Mouse (Mus musculus): ENCODE results near the gene Pdzd2. TPM values are rescaled to one million over a fixed set of nuclear protein-coding genes. Genes with fewer than 3 reads are reported as not detected.
A peak's percentile ranks its signal among the peaks of the same experiment; 100 is the strongest.

Pdzd2 gene
- polyA plus RNA-seq, 1 experiment, result 9.3 TPM

GRCm38 (mm10) chr15:12311465-12311864, 428.3 kb downstream of the Pdzd2 start:
- Histone ChIP-seq H3K4me3 (ENCODE audit: control insufficient read depth, low read depth, low read length) (peak overlapping the region; percentile 76), H3K36me3 (ENCODE audit: control insufficient read depth, insufficient read depth, low read length) (no peaks in the 10 kb centered on the region), H3K4me1 (ENCODE audit: control insufficient read depth, insufficient read depth, low read length) (peaks cover 2% of the 10 kb centered on the region; the same call in 1 of the 2 replicates), H3K27me3 (ENCODE audit: control insufficient read depth, insufficient read depth, low read length) (no peaks in the 10 kb centered on the region), H3K27ac (ENCODE audit: control insufficient read depth, insufficient read depth, low read depth, low read length) (no peak overlapping the region)
- TF ChIP-seq POLR2A (IDR thresholded peaks at IDR 0.05; ENCODE audit: control insufficient read depth, low read depth, low read length) (peak; percentile 27; the same call in 1 of the 2 replicates), CTCF (IDR thresholded peaks at IDR 0.05; ENCODE audit: control insufficient read depth, insufficient read depth, insufficient replicate concordance, low read depth, low read length) (no peak)

DNA sequence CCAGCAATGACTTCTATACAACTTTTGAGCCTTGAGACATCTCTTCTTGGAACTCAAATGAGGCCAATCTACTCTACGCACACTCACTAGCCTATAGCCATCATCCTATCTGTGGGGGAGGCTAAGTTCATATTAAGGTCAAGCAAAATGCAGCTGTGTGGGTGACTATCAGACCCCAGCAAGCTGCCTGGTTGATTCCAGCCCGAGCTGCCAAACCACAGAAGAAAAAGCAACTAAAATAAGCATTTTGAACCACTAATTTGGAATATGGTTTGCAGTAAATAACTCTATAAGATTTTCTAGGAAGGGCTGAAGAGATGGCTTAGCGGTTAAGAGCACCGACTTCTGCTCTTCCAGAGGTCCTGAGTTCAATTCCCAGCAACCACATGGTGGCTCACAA, 429.0 kb downstream of the Pdzd2 start:
- no peaks in the 10 kb centered on the region for H3K36me3 ChIP-seq (ENCODE audit: control insufficient read depth, insufficient read depth, low read length)
- peak overlapping the region; percentile 49 for H3K4me3 ChIP-seq (ENCODE audit: control insufficient read depth, low read depth, low read length)
- H3K4me1 ChIP-seq (ENCODE audit: control insufficient read depth, insufficient read depth, low read length), result peaks cover 2% of the 10 kb centered on the region; the same call in 1 of the 2 replicates
- H3K27ac ChIP-seq (ENCODE audit: control insufficient read depth, insufficient read depth, low read depth, low read length), result no peak overlapping the region
- TF ChIP-seq POLR2A (IDR thresholded peaks at IDR 0.05; ENCODE audit: control insufficient read depth, low read depth, low read length) (no peak), CTCF (IDR thresholded peaks at IDR 0.05; ENCODE audit: control insufficient read depth, insufficient read depth, insufficient replicate concordance, low read depth, low read length) (no peak)
- H3K27me3 ChIP-seq (ENCODE audit: control insufficient read depth, insufficient read depth, low read length), result no peaks in the 10 kb centered on the region

Other genes with a start within 250 kb of the Pdzd2 start
- 3.4 and 3.6 TPM in 2 replicates for gene 6030458C11Rik, start 84.7 kb upstream of the Pdzd2 start, polyA plus RNA-seq (2012; rRNA removed)
- 13.5 and 14.4 TPM in 2 replicates for gene Drosha, start 84.9 kb upstream of the Pdzd2 start, polyA plus RNA-seq (2012; rRNA removed)

Data from testis, adult 2 months (tissue).